Mouse (Mus musculus): Measurements from ENCODE around the gene Mthfr.

GRCm38 (mm10) chr4:148060120-148061085, 21.5 kb downstream of the Mthfr start:
- TF ChIP-seq CTCF (IDR thresholded peaks at IDR 0.05; ENCODE audit: extremely low read depth, insufficient read depth, insufficient read length, insufficient replicate concordance) (peak; percentile 47; the same call in 1 of the 2 replicates), POLR2A (IDR thresholded peaks at IDR 0.05; ENCODE audit: low read depth, low read length) (no peak)
